Mouse (Mus musculus) heart, postnatal 0 days (tissue): ENCODE measurements around the gene Rpp21.

ENCODE experiments used
- CTCF ChIP-seq: IDR thresholded peaks from 2 replicates; pipeline ENCODE4 v1.5.1; 2016; ENCODE audit warnings: antibody characterized with exemption, control low read depth, low read depth
- EP300 ChIP-seq: IDR thresholded peaks from 2 replicates; pipeline ENCODE4 v1.6.1; 2016; ENCODE audit warnings: antibody characterized with exemption, low read depth

- TF ChIP-seq CTCF (no peak), EP300 (no peak)
These were observed 3.8 kb upstream of the Rpp21 start for GRCm38 (mm10) chr17:36261511-36262166.
